24 mouse cellular contexts compared by ENCODE assay signal in the genomic region with DNA sequence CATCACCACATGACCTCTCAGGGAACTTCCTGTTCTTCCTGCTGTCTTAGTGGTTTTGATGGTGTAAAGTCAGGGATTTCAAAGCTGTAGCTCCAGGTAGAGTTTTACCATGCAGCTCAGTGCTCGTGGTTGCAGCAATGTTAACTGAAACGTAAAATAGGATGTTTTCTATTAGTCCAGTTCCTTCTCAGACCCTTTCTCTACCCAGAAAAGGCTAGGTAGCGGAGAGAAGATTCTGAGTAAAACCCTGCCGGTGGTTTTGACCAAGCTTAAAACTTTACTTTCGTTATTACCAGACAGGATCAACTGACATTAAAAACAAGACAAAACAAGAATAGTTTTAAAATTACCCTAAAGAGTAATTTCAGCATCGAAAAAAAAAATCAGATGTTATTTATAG. TPM values are rescaled to one million over a fixed set of nuclear protein-coding genes. Genes with fewer than 3 reads are reported as not detected.
DNase-seq lines count a peak whose midpoint lies in the region; ATAC-seq lines count a peak whose summit lies in the region.
"Had no signal": no experiment of that assay in that cellular context is flagged by ENCODE, and none has a peak within 500 bp of the region (broad histone marks: within the 10 kb centered on the region; RNA-seq: fewer than 3 reads in every experiment).

No protein-coding gene starts in this region.

- H3K36me3 ChIP-seq in midbrain, embryonic 10.5 days: no peaks in the 10 kb centered on the region
- no peaks in the 10 kb centered on the region for H3K36me3 ChIP-seq in heart, embryonic 10.5 days
- H3K36me3 ChIP-seq: embryonic facial prominence, embryonic 13.5 days; G1E; hindbrain, embryonic 15.5 days; kidney, embryonic 15.5 days; liver, embryonic 13.5 days had no signal

- 79% methylated on average over 6 of the region's 6 CpGs for WGBS in midbrain, embryonic 10.5 days
- WGBS in heart, embryonic 10.5 days: 75% methylated on average over 6 of the region's 6 CpGs

- peaks cover 16% of the 10 kb centered on the region for H3K27me3 ChIP-seq in midbrain, embryonic 10.5 days (ENCODE audit: low read depth, poor library complexity, severe bottlenecking)
- H3K27me3 ChIP-seq in heart, embryonic 10.5 days (ENCODE audit: insufficient read depth, poor library complexity, severe bottlenecking): no peaks in the 10 kb centered on the region
- H3K27me3 ChIP-seq: hindbrain, embryonic 15.5 days; liver, embryonic 13.5 days; Patski had no signal

- H3K4me3 ChIP-seq in midbrain, embryonic 10.5 days: no peak overlapping the region
- H3K4me3 ChIP-seq in heart, embryonic 10.5 days: no peak overlapping the region
- H3K4me3 ChIP-seq: embryonic facial prominence, embryonic 13.5 days; erythroblast, embryonic 14.5 days; forebrain, embryonic 13.5 days; hindbrain, embryonic 15.5 days; kidney, embryonic 15.5 days; liver, embryonic 13.5 days had no signal

- peaks cover 24% of the 10 kb centered on the region for H3K4me1 ChIP-seq in midbrain, embryonic 10.5 days
- peaks cover 28% of the 10 kb centered on the region for H3K4me1 ChIP-seq in heart, embryonic 10.5 days

- DNase-seq in 416B (ENCODE audit: low read depth): peak; percentile 45
- DNase-seq in CD4-positive helper T cell, adult 2 months (ENCODE audit: low read depth, low spot score): peak; percentile 42
- DNase-seq in natural killer cell, adult 2 months (ENCODE audit: low spot score in 2 of 2): peak; percentile 42 to 46
- no peak for DNase-seq in midbrain, embryonic 10.5 days (ENCODE audit: low spot score)
- no peak for DNase-seq in heart, embryonic 10.5 days (ENCODE audit: low spot score)
- DNase-seq in heart, adult 8-10 months (ENCODE audit: low spot score): no peak
- DNase-seq: adrenal gland, adult 2 months; cerebellum, adult 11 months; cerebellum, postnatal 10 days; gastrocnemius, postnatal 36 days; kidney, adult 11 months; kidney, postnatal 4 days; liver, embryonic 13.5 days; lung, embryonic 14.5 days; lung, postnatal 36 days; right cerebral cortex, postnatal 14 days had no signal

- no peak overlapping the region for H3K27ac ChIP-seq in midbrain, embryonic 10.5 days (replicated peaks)
- H3K27ac ChIP-seq in heart, embryonic 10.5 days: no peak overlapping the region
- H3K27ac ChIP-seq: embryonic facial prominence, embryonic 13.5 days; forebrain, embryonic 13.5 days; hindbrain, embryonic 15.5 days; kidney, embryonic 15.5 days; liver, embryonic 13.5 days had no signal

- ATAC-seq in granulocyte monocyte progenitor cell, adult 5-6 weeks (replicated peaks; ENCODE audit: poor library complexity, severe bottlenecking): peak; percentile 35
- ATAC-seq: forebrain, embryonic 13.5 days; Patski had no signal

- H3K9me3 ChIP-seq in midbrain, embryonic 10.5 days (replicated peaks): no peaks in the 10 kb centered on the region
- no peaks in the 10 kb centered on the region for H3K9me3 ChIP-seq in heart, embryonic 10.5 days
- H3K9me3 ChIP-seq: embryonic facial prominence, embryonic 13.5 days; forebrain, embryonic 13.5 days; G1E; hindbrain, embryonic 15.5 days; kidney, embryonic 15.5 days; liver, embryonic 13.5 days had no signal

RNA-seq across cellular contexts. Expression of a gene that starts 3.7 kb away (rescaled TPM):
- total RNA-seq in granulocyte monocyte progenitor cell, adult 5-6 weeks (2014; fragmentation: Nextera tagmentation): 23.7 and 38.7 TPM in 2 replicates
- total RNA-seq in granulocyte monocyte progenitor cell, adult 5-6 weeks (2017): 4.4 and 7.5 TPM in 2 replicates
- polyA plus RNA-seq in midbrain, embryonic 10.5 days (2016; fragmentation: Nextera tagmentation; extraction: Ambion mirVana): 13.4 and 13.9 TPM in 2 replicates
- 26.0 and 26.7 TPM in 2 replicates for polyA plus RNA-seq in heart, embryonic 10.5 days (2016; fragmentation: Nextera tagmentation; extraction: Ambion mirVana)
- 10 to 100 TPM; 15.3 to 24.9 (median 23.1) TPM for total RNA-seq in heart, adult 8-10 months (2022)

Comparison
In these comparisons a context has a peak if more than half of its experiments do, and no peak if none do; other contexts are left out.
1. DNase-seq: peak in 416B (single experiment), CD4-positive helper T cell, adult 2 months (single experiment) and natural killer cell, adult 2 months (2 of 2); none in midbrain, embryonic 10.5 days (single experiment), heart, embryonic 10.5 days (single experiment) and heart, adult 8-10 months (single experiment).